Comparison of ENCODE assay signal across 9 mouse cellular contexts in the genomic region with DNA sequence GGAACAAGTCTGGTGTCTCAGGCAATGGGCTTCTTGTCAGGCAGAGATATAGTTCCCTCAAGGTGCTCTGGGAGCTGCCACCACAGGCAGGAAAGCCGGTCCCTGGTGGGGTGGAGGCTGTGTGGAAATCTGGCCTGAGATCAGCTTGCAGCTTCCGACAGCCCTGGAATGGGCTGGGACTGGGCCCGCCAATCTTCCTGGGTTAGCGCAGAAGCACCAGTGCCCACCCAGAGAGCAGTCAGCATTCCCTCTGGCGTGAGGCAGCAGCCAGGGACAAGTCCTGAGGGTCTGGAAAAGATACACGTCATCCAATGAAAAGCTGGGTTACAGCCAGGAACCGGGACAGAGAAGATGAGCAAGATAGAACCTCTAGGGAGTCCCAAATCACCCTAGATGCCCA. TPM values are rescaled to one million over a fixed set of nuclear protein-coding genes. Genes with fewer than 3 reads are reported as not detected.
DNase-seq lines count a peak whose midpoint lies in the region; ATAC-seq and TF ChIP-seq lines count a peak whose summit lies in the region.
"Had no signal": no experiment of that assay in that cellular context is flagged by ENCODE, and none has a peak within 500 bp of the region (broad histone marks: within the 10 kb centered on the region; RNA-seq: fewer than 3 reads in every experiment).

No protein-coding gene starts in this region.

- peak overlapping the region; percentile 93 for H3K4me2 ChIP-seq in midbrain, embryonic 13.5 days (replicated peaks)

- TF ChIP-seq CTCF in gastrocnemius, adult 2 months (IDR thresholded peaks at IDR 0.05): no peak
- TF ChIP-seq CTCF in thymus, adult 2 months (IDR thresholded peaks at IDR 0.05; ENCODE audit: borderline replicate concordance, control insufficient read depth, extremely low read depth, insufficient read depth, low read length, poor library complexity): no peak

- peaks cover 23% of the 10 kb centered on the region for H3K36me3 ChIP-seq in midbrain, embryonic 13.5 days
- H3K36me3 ChIP-seq in thymus, adult 2 months (ENCODE audit: control insufficient read depth, insufficient read depth, low read length): no peaks in the 10 kb centered on the region

- intact Hi-C loops in gastrocnemius, adult 2 months (cut with DNase I): loop anchor here (2.0 to 5.0 kb wide), 3 partner anchors 33 to 180 kb away; no protein-coding TSS in a partner anchor
- intact Hi-C loops in heart, postnatal 25 days (cut with DNase I): loop anchor here (5.0 kb wide), 1 partner anchor 45 kb away; a partner anchor contains a TSS
- intact Hi-C loops in left cerebral cortex, postnatal 36 days (cut with DNase I): loop anchor here (5.0 kb wide), 2 partner anchors 45 to 165 kb away; a partner anchor contains a TSS

- 46% methylated on average over 7 of the region's 7 CpGs for WGBS in midbrain, embryonic 13.5 days
- 86% methylated on average over 7 of the region's 7 CpGs for WGBS in thymus, adult 2 months

- peak; percentile 62 for DNase-seq in gastrocnemius, adult 2 months
- no peak for DNase-seq in gastrocnemius, postnatal 10 days
- DNase-seq in heart, postnatal 25 days (ENCODE audit: low spot score): peak; percentile 59
- peak; percentile 44 to 70 for DNase-seq in kidney, postnatal 4 days
- no peak for DNase-seq in left cerebral cortex, postnatal 36 days (ENCODE audit: low spot score in 2 of 2)
- DNase-seq in layer of hippocampus, postnatal 36 days: no peak
- no peak for DNase-seq in thymus, adult 2 months

- H3K9ac ChIP-seq in midbrain, embryonic 13.5 days (replicated peaks): peak overlapping the region; percentile 83

- H3K4me1 ChIP-seq in midbrain, embryonic 13.5 days (replicated peaks): peaks cover 79% of the 10 kb centered on the region
- H3K4me1 ChIP-seq in thymus, adult 2 months (replicated peaks; ENCODE audit: control insufficient read depth, insufficient read depth, low read length): peaks cover 27% of the 10 kb centered on the region

- H3K4me3 ChIP-seq in gastrocnemius, adult 2 months: peak overlapping the region; percentile 91
- H3K4me3 ChIP-seq in midbrain, embryonic 13.5 days (replicated peaks): peak overlapping the region; percentile 92
- H3K4me3 ChIP-seq in thymus, adult 2 months (ENCODE audit: control insufficient read depth, insufficient read depth, low read length): no peak overlapping the region

- H3K27ac ChIP-seq in gastrocnemius, adult 2 months: peak overlapping the region; percentile 92
- no peak overlapping the region; the same call in 1 of the 2 replicates for H3K27ac ChIP-seq in midbrain, embryonic 13.5 days
- H3K27ac ChIP-seq in thymus, adult 2 months (ENCODE audit: control insufficient read depth, insufficient read depth, low read length): no peak overlapping the region

- TF ChIP-seq POLR2A in thymus, adult 2 months (IDR thresholded peaks at IDR 0.05; ENCODE audit: control insufficient read depth, extremely low read depth, insufficient read depth, low read length, poor library complexity): no peak

- no peak for ATAC-seq in midbrain, embryonic 13.5 days

- H3K27me3 ChIP-seq in midbrain, embryonic 13.5 days: no peaks in the 10 kb centered on the region
- H3K27me3 ChIP-seq in thymus, adult 2 months (ENCODE audit: control insufficient read depth, insufficient read depth, low read length): no peaks in the 10 kb centered on the region

- no peaks in the 10 kb centered on the region for H3K9me3 ChIP-seq in midbrain, embryonic 13.5 days

RNA-seq across cellular contexts. Expression of a gene that starts 1.3 kb away (rescaled TPM):
- 10 to 100 TPM; 14.5 to 19.2 TPM for total RNA-seq in gastrocnemius, adult 2 months (2021)
- total RNA-seq in gastrocnemius, postnatal 10 days (2021): 10 to 100 TPM; 16.8 to 22.7 TPM
- total RNA-seq in heart, postnatal 25 days (2021): 10 to 100 TPM; 41.8 to 52.2 TPM
- polyA plus RNA-seq in midbrain, embryonic 13.5 days (2015; fragmentation: Nextera tagmentation; extraction: Ambion mirVana): 10.3 and 12.3 TPM in 2 replicates
- 10 to 100 TPM; 19.1 to 19.9 TPM for total RNA-seq in left cerebral cortex, postnatal 36 days (2021)
- total RNA-seq in layer of hippocampus, postnatal 36 days (2021): 10 to 100 TPM; 19.5 to 19.6 TPM
- polyA plus RNA-seq in thymus, adult 2 months (2012; rRNA removed): 13.7 and 15.4 TPM in 2 replicates

RNA-seq across cellular contexts. Expression of a gene that starts 2.4 kb away (rescaled TPM):
- total RNA-seq in gastrocnemius, adult 2 months (2021): 1 to 10 TPM; 6.2 to 6.9 TPM
- total RNA-seq in gastrocnemius, postnatal 10 days (2021): 10 to 100 TPM; 10.3 to 11.1 TPM
- total RNA-seq in heart, postnatal 25 days (2021): 1 to 10 TPM; 9.1 to 9.2 TPM
- polyA plus RNA-seq in midbrain, embryonic 13.5 days (2015; fragmentation: Nextera tagmentation; extraction: Ambion mirVana): 24.8 and 25.8 TPM in 2 replicates
- total RNA-seq in left cerebral cortex, postnatal 36 days (2021): 10 to 100 TPM; 10.6 to 16.0 TPM
- 10 to 100 TPM; 12.0 to 12.7 TPM for total RNA-seq in layer of hippocampus, postnatal 36 days (2021)
- 31.6 and 34.3 TPM in 2 replicates for polyA plus RNA-seq in thymus, adult 2 months (2012; rRNA removed)

RNA-seq across cellular contexts. Expression of a gene that starts 11.8 kb away (rescaled TPM):
- total RNA-seq in gastrocnemius, adult 2 months (2021): 1 to 10 TPM; 8.3 to 9.8 TPM
- total RNA-seq in gastrocnemius, postnatal 10 days (2021): 10 to 100 TPM; 16.5 to 17.4 TPM
- total RNA-seq in heart, postnatal 25 days (2021): 10 to 100 TPM; 15.1 to 21.5 TPM
- 0.66 and 0.76 TPM in 2 replicates for polyA plus RNA-seq in midbrain, embryonic 13.5 days (2015; fragmentation: Nextera tagmentation; extraction: Ambion mirVana)
- 1 to 10 TPM; 2.6 to 3.9 TPM for total RNA-seq in left cerebral cortex, postnatal 36 days (2021)
- 1 to 10 TPM; 1.2 to 2.4 TPM for total RNA-seq in layer of hippocampus, postnatal 36 days (2021)
- polyA plus RNA-seq in thymus, adult 2 months (2012; rRNA removed): 54.5 and 68.6 TPM in 2 replicates

RNA-seq across cellular contexts. Expression of a gene that starts 46.1 kb away (rescaled TPM):
- total RNA-seq in gastrocnemius, adult 2 months (2021): not detected
- total RNA-seq in gastrocnemius, postnatal 10 days (2021): not detected
- total RNA-seq in heart, postnatal 25 days (2021): under 1 TPM in 1 of 2 experiments, not detected in 1; 0.08 TPM
- polyA plus RNA-seq in midbrain, embryonic 13.5 days (2015; fragmentation: Nextera tagmentation; extraction: Ambion mirVana): 0.08 and 0.27 TPM in 2 replicates
- total RNA-seq in left cerebral cortex, postnatal 36 days (2021): under 1 TPM; 0.34 to 0.52 TPM
- under 1 TPM in 1 of 2 experiments, not detected in 1; 0.20 TPM for total RNA-seq in layer of hippocampus, postnatal 36 days (2021)
- polyA plus RNA-seq in thymus, adult 2 months (2012; rRNA removed): 5.4 and 6.1 TPM in 2 replicates
- polyA plus RNA-seq: C2C12 had no signal

RNA-seq across cellular contexts. Expression of a gene that starts 46.9 kb away (rescaled TPM):
- total RNA-seq in gastrocnemius, adult 2 months (2021): 10 to 100 TPM; 90.6 to 99.5 TPM
- 10 to 100 TPM; 55.6 to 60.0 TPM for total RNA-seq in gastrocnemius, postnatal 10 days (2021)
- total RNA-seq in heart, postnatal 25 days (2021): 100 to 1,000 TPM; 102 to 110 TPM
- polyA plus RNA-seq in midbrain, embryonic 13.5 days (2015; fragmentation: Nextera tagmentation; extraction: Ambion mirVana): 29.9 and 31.0 TPM in 2 replicates
- 10 to 100 TPM; 54.9 to 69.9 TPM for total RNA-seq in left cerebral cortex, postnatal 36 days (2021)
- 10 to 100 TPM; 49.6 to 50.1 TPM for total RNA-seq in layer of hippocampus, postnatal 36 days (2021)
- polyA plus RNA-seq in thymus, adult 2 months (2012; rRNA removed): 84.7 and 91.9 TPM in 2 replicates

Comparison
In these comparisons a context has a peak if more than half of its experiments do, and no peak if none do; other contexts are left out.
1. DNase-seq: peak in gastrocnemius, adult 2 months (single experiment), heart, postnatal 25 days (single experiment) and kidney, postnatal 4 days (2 of 2); none in gastrocnemius, postnatal 10 days (single experiment), left cerebral cortex, postnatal 36 days (0 of 2), layer of hippocampus, postnatal 36 days (0 of 2) and thymus, adult 2 months (single experiment).